Mouse (Mus musculus) hindbrain, embryonic 13.5 days (tissue): ENCODE data around the gene Pnpla8. TPM values are rescaled to one million over a fixed set of nuclear protein-coding genes. Genes with fewer than 3 reads are reported as not detected.

Experiments
- microRNA-seq: library from miRNA; unstranded; fragments of <30 nt; microRNA quantifications from one replicate; pipeline ENCODE4, GENCODE M21; 2016
- polyA plus RNA-seq: library from polyadenylated mRNA; unstranded; fragments of >200 nt; fragmentation: Nextera tagmentation; extraction: Ambion mirVana; gene quantifications from 2 replicates; pipeline ENCODE4 v1.2.1, GENCODE M21; 2015

Pnpla8 gene
- polyA plus RNA-seq, 1 experiment from 2014 or later = 137 TPM

Small RNA genes within 50 kb of the gene (microRNA-seq; reads per million reads assigned to microRNA genes)
- not detected for gene Mir5627

Other genes starting within 250 kb of the Pnpla8 start
- 32.3 and 36.4 TPM in 2 replicates for gene Dnajb9, start 11.0 kb upstream of the Pnpla8 start, polyA plus RNA-seq
- gene Nrcam, start 107.5 kb downstream of the Pnpla8 start, polyA plus RNA-seq = 132 and 133 TPM in 2 replicates